Mouse (Mus musculus) kidney, postnatal 4 days (tissue): ENCODE data around the gene Hoxd3.
A peak's percentile ranks its signal among the peaks of the same experiment; 100 is the strongest.

Experiments
- DNase-seq, 2 experiments: peaks; one replicate each; pipeline ENCODE4 v3.0.0; 2021; ENCODE audit warnings: mixed read lengths in 2 of 2

The Hoxd3 gene

GRCm38 (mm10) chr2:74706393-74706960 is 5.2 kb upstream of the Hoxd3 start:
- peak in 1 of 2 experiments; percentile 21 for DNase-seq

- peak in 1 of 2 experiments; percentile 33 for DNase-seq
These were observed 4.1 kb upstream of the Hoxd3 start for GRCm38 (mm10) chr2:74707599-74707998.

- DNase-seq = peak in 1 of 2 experiments; percentile 44
These were observed 3.1 kb upstream of the Hoxd3 start for GRCm38 (mm10) chr2:74708676-74709075.

GRCm38 (mm10) chr2:74709465-74710419 is 2.0 kb upstream of the Hoxd3 start:
- DNase-seq = peak in 1 of 2 experiments; percentile 35

- peak in 1 of 2 experiments; percentile 68 for DNase-seq
These were observed 691 bp upstream of the Hoxd3 start for GRCm38 (mm10) chr2:74710929-74711543.

GRCm38 (mm10) chr2:74713239-74714150 is 1.8 kb downstream of the Hoxd3 start:
- DNase-seq = peak in 1 of 2 experiments; percentile 50

- peak in 1 of 2 experiments; percentile 58 for DNase-seq
These were observed 2.5 kb downstream of the Hoxd3 start for GRCm38 (mm10) chr2:74714156-74714789.

GRCm38 (mm10) chr2:74714881-74715280 is 3.2 kb downstream of the Hoxd3 start:
- DNase-seq = peak; percentile 71 to 79

GRCm38 (mm10) chr2:74715504-74716241 is 3.9 kb downstream of the Hoxd3 start:
- peak; percentile 98 to 99 for DNase-seq

- DNase-seq = no peak
These were observed 8.7 kb downstream of the Hoxd3 start for GRCm38 (mm10) chr2:74720384-74720783.

- DNase-seq = peak in 1 of 2 experiments; percentile 39
These were observed 9.3 kb downstream of the Hoxd3 start for GRCm38 (mm10) chr2:74720955-74721491.

GRCm38 (mm10) chr2:74721882-74722281 is 10.2 kb downstream of the Hoxd3 start:
- DNase-seq = peak; percentile 56 to 68

GRCm38 (mm10) chr2:74722949-74723348 is 11.2 kb downstream of the Hoxd3 start:
- DNase-seq = peak in 1 of 2 experiments; percentile 19

- DNase-seq = peak; percentile 72 to 77
These were observed 12.7 kb downstream of the Hoxd3 start for GRCm38 (mm10) chr2:74724244-74725015.

- peak in 1 of 2 experiments; percentile 27 for DNase-seq
These were observed 13.4 kb downstream of the Hoxd3 start for GRCm38 (mm10) chr2:74725171-74725570.

GRCm38 (mm10) chr2:74726551-74726950 is 14.8 kb downstream of the Hoxd3 start, which contains the start of gene Gm28230:
Gene Gm28230, plus strand, starts transcription at chr2:74726728.
- DNase-seq = peak; percentile 24 to 25

GRCm38 (mm10) chr2:74726973-74727639 is 15.4 kb downstream of the Hoxd3 start:
- peak; percentile 30 to 55 for DNase-seq

- DNase-seq = peak; percentile 60 to 72
These were observed 16.0 kb downstream of the Hoxd3 start for GRCm38 (mm10) chr2:74727640-74728302.
